23 mouse cellular contexts compared by ENCODE assay signal in the genomic region with DNA sequence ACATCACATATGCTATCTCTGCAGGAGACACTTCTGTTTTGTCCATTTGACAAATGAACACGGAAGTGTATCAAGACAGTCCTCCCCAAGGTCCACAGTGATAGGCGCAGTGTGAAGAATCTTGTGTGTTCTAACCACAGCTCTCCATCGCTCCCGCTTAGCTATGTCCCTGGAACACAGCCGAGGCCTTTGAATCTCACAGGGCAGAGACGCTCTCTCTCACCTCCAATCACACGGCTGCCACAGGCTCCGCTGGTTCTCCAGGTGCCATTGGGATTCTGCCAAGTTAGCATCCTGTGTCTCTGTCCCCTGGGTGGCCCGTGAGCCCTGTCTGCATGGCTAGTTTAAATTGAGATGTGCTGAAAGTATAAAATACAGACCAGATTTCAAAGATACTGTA. TPM values are rescaled to one million over a fixed set of nuclear protein-coding genes. Genes with fewer than 3 reads are reported as not detected.
DNase-seq lines count a peak whose midpoint lies in the region; ATAC-seq and TF ChIP-seq lines count a peak whose summit lies in the region.
"Had no signal": no experiment of that assay in that cellular context is flagged by ENCODE, and none has a peak within 500 bp of the region (broad histone marks: within the 10 kb centered on the region; RNA-seq: fewer than 3 reads in every experiment).

No protein-coding gene starts in this region.

- no peak overlapping the region for H3K9ac ChIP-seq in hindbrain, postnatal 0 days (replicated peaks; ENCODE audit: low read length)
- no peak overlapping the region for H3K9ac ChIP-seq in embryonic facial prominence, embryonic 14.5 days (ENCODE audit: low read depth, low read length)
- H3K9ac ChIP-seq: forebrain, embryonic 12.5 days; heart, embryonic 12.5 days; hindbrain, embryonic 12.5 days; intestine, embryonic 15.5 days had no signal

- H3K27ac ChIP-seq in hindbrain, postnatal 0 days = no peak overlapping the region
- H3K27ac ChIP-seq in hindbrain, embryonic 10.5 days = no peak overlapping the region
- H3K27ac ChIP-seq in embryonic facial prominence, embryonic 14.5 days (replicated peaks; ENCODE audit: low read depth, low read length) = no peak overlapping the region
- H3K27ac ChIP-seq: forebrain, embryonic 12.5 days; hindbrain, embryonic 12.5 days; intestine, embryonic 15.5 days had no signal

- no peak for TF ChIP-seq CTCF in hindbrain, postnatal 0 days (IDR thresholded peaks at IDR 0.05; ENCODE audit: low read depth)

- intact Hi-C loops in left cerebral cortex, postnatal 10 days (cut with DNase I) = no loop called here

- no peak for ATAC-seq in cerebellum, adult (ENCODE audit: insufficient number of reproducible peaks, low FRiP score, low TSS enrichment)
- no peak for ATAC-seq in hindbrain, postnatal 0 days
- no peak for ATAC-seq in embryonic facial prominence, embryonic 14.5 days (ENCODE audit: low read depth)
- ATAC-seq: CD4-positive, CD25-positive, alpha-beta regulatory T cell, adult 4 months; forebrain, embryonic 16.5 days; intestine, embryonic 15.5 days had no signal

- H3K4me3 ChIP-seq in hindbrain, postnatal 0 days (ENCODE audit: low read length) = no peak overlapping the region
- no peak overlapping the region for H3K4me3 ChIP-seq in hindbrain, embryonic 10.5 days
- H3K4me3 ChIP-seq in embryonic facial prominence, embryonic 14.5 days (ENCODE audit: low read depth, low read length) = no peak overlapping the region
- H3K4me3 ChIP-seq: forebrain, embryonic 12.5 days; heart, embryonic 12.5 days; hindbrain, embryonic 12.5 days; intestine, embryonic 15.5 days had no signal

- no peaks in the 10 kb centered on the region for H3K9me3 ChIP-seq in hindbrain, postnatal 0 days (ENCODE audit: low read length)
- H3K9me3 ChIP-seq in hindbrain, embryonic 10.5 days = peaks cover 4% of the 10 kb centered on the region; the same call in 1 of the 2 replicates
- H3K9me3 ChIP-seq in embryonic facial prominence, embryonic 14.5 days (ENCODE audit: control insufficient read depth, low read length) = no peaks in the 10 kb centered on the region; the same call in 1 of the 2 replicates
- H3K9me3 ChIP-seq: G1E; hindbrain, embryonic 12.5 days; intestine, embryonic 15.5 days had no signal

- 52% methylated on average over 9 of the region's 9 CpGs for WGBS in hindbrain, postnatal 0 days
- 88% methylated on average over 9 of the region's 9 CpGs for WGBS in hindbrain, embryonic 10.5 days
- 61% methylated on average over 9 of the region's 9 CpGs for WGBS in embryonic facial prominence, embryonic 14.5 days

- no peaks in the 10 kb centered on the region for H3K4me1 ChIP-seq in hindbrain, postnatal 0 days (ENCODE audit: insufficient read depth, low read length)
- no peaks in the 10 kb centered on the region; the same call in 1 of the 2 replicates for H3K4me1 ChIP-seq in hindbrain, embryonic 10.5 days (replicated peaks)
- no peaks in the 10 kb centered on the region for H3K4me1 ChIP-seq in embryonic facial prominence, embryonic 14.5 days (ENCODE audit: control insufficient read depth, insufficient read depth, low read length)
- H3K4me1 ChIP-seq: heart, embryonic 12.5 days; intestine, embryonic 15.5 days had no signal

- H3K27me3 ChIP-seq in hindbrain, postnatal 0 days (ENCODE audit: insufficient read depth, low read length) = no peaks in the 10 kb centered on the region
- H3K27me3 ChIP-seq in hindbrain, embryonic 10.5 days (ENCODE audit: insufficient read depth, poor library complexity, severe bottlenecking) = no peaks in the 10 kb centered on the region
- H3K27me3 ChIP-seq in embryonic facial prominence, embryonic 14.5 days (replicated peaks; ENCODE audit: control insufficient read depth, insufficient read depth, low read length) = no peaks in the 10 kb centered on the region
- H3K27me3 ChIP-seq: forebrain, embryonic 12.5 days; hindbrain, embryonic 12.5 days; intestine, embryonic 15.5 days had no signal

- H3K36me3 ChIP-seq in hindbrain, postnatal 0 days (ENCODE audit: insufficient read depth, low read length) = no peaks in the 10 kb centered on the region
- H3K36me3 ChIP-seq in hindbrain, embryonic 10.5 days = no peaks in the 10 kb centered on the region
- H3K36me3 ChIP-seq in embryonic facial prominence, embryonic 14.5 days (ENCODE audit: control insufficient read depth, insufficient read depth, low read length) = no peaks in the 10 kb centered on the region
- H3K36me3 ChIP-seq: forebrain, embryonic 12.5 days; G1E; heart, embryonic 12.5 days; hindbrain, embryonic 12.5 days; intestine, embryonic 15.5 days had no signal

- peak; percentile 5 for DNase-seq in cerebellum, adult 11 months
- DNase-seq in hindbrain, postnatal 0 days (ENCODE audit: low spot score) = peak; percentile 25
- no peak for DNase-seq in hindbrain, embryonic 10.5 days (ENCODE audit: low spot score)
- DNase-seq in cerebellum, postnatal 10 days = peak; percentile 61 to 66
- peak; percentile 26 for DNase-seq in embryonic facial prominence, embryonic 14.5 days (ENCODE audit: low spot score)
- DNase-seq in left cerebral cortex, postnatal 10 days (ENCODE audit: extremely low spot score in 1 of 2, low spot score in 2 of 2) = no peak
- no peak for DNase-seq in gastrocnemius, postnatal 4 days (ENCODE audit: low spot score in 2 of 2)
- DNase-seq: adrenal gland, postnatal 10 days; B cell, adult 2 months; gastrocnemius, postnatal 10 days; kidney, adult 18-20 months had no signal

- H3K4me2 ChIP-seq in hindbrain, postnatal 0 days (ENCODE audit: low read depth, low read length) = no peak overlapping the region
- no peak overlapping the region for H3K4me2 ChIP-seq in embryonic facial prominence, embryonic 14.5 days (ENCODE audit: low read depth, low read length)
- H3K4me2 ChIP-seq: forebrain, embryonic 12.5 days; heart, embryonic 12.5 days; hindbrain, embryonic 12.5 days; intestine, embryonic 15.5 days had no signal

RNA-seq across cellular contexts. Expression of gene Dmrtb1, which starts 15.2 kb away (rescaled TPM):
- total RNA-seq in hindbrain, postnatal 0 days (2014; rRNA removed) = 4.5 and 8.1 TPM in 2 replicates
- 9.6 and 12.2 TPM in 2 replicates for polyA plus RNA-seq in hindbrain, postnatal 0 days (2015; fragmentation: Nextera tagmentation; extraction: Ambion mirVana)
- polyA plus RNA-seq in hindbrain, embryonic 10.5 days (2016; fragmentation: Nextera tagmentation; extraction: Ambion mirVana) = 8.2 and 23.2 TPM in 2 replicates
- 0.25 TPM in 1 of 2 replicates, not detected in the other for polyA plus RNA-seq in embryonic facial prominence, embryonic 14.5 days (2014; fragmentation: Nextera tagmentation; extraction: Ambion mirVana)
- total RNA-seq in left cerebral cortex, postnatal 10 days (2021) = 1 to 10 TPM; 7.2 to 8.5 TPM
- total RNA-seq in gastrocnemius, postnatal 4 days (2021) = not detected
- total RNA-seq: adrenal gland, postnatal 10 days; G1E; gastrocnemius, postnatal 10 days; heart, adult 8-10 months; heart, postnatal 25 days had no signal
- polyA plus RNA-seq: CD4-positive, CD25-positive, alpha-beta regulatory T cell, adult 4 months; G1E; heart, embryonic 16.5 days; intestine, embryonic 15.5 days; kidney, embryonic 14.5 days had no signal

Comparison
In these comparisons a context has a peak if more than half of its experiments do, and no peak if none do; other contexts are left out.
1. DNase-seq: peak in cerebellum, adult 11 months (single experiment), hindbrain, postnatal 0 days (single experiment), cerebellum, postnatal 10 days (2 of 2) and embryonic facial prominence, embryonic 14.5 days (single experiment); none in hindbrain, embryonic 10.5 days (single experiment), left cerebral cortex, postnatal 10 days (0 of 2) and gastrocnemius, postnatal 4 days (0 of 2).